Mouse (Mus musculus) ovary, adult 18-20 months (tissue): ENCODE measurements at regions not wholly inside any gene's neighbourhood (a gene's known extent, or its start where the extent isn't known, plus 50 kb on each side); places are given as distances from the start of the nearest gene placed in this dataset.
A peak's percentile ranks its signal among the peaks of the same experiment; 100 is the strongest.

Experiments
- DNase-seq: peaks from one replicate; pipeline ENCODE4 v3.0.0; 2022; ENCODE audit warnings: low spot score, mixed read lengths

- DNase-seq, result no peak
Measured at GRCm38 (mm10) chr12:12627597-12627996, 314.1 kb downstream of the Mycn start.

- DNase-seq, result no peak
Measured at GRCm38 (mm10) chr12:12625788-12626187, 315.9 kb downstream of the Mycn start.

- peak; percentile 61 for DNase-seq
Measured at GRCm38 (mm10) chr12:12622712-12623292, 318.9 kb downstream of the Mycn start.

- DNase-seq, result no peak
Measured at GRCm38 (mm10) chr12:12621506-12621905, 320.2 kb downstream of the Mycn start.

- no peak for DNase-seq
Measured at GRCm38 (mm10) chr12:12620316-12620715, 321.4 kb downstream of the Mycn start.

- DNase-seq, result no peak
Measured at GRCm38 (mm10) chr12:12619431-12619830, 322.3 kb downstream of the Mycn start.

- DNase-seq, result no peak
Measured at GRCm38 (mm10) chr12:12612520-12612919, 329.2 kb downstream of the Mycn start.

GRCm38 (mm10) chr12:12610861-12611260 lies 330.9 kb downstream of the Mycn start:
- DNase-seq, result no peak

GRCm38 (mm10) chr12:12607995-12608394 lies 333.7 kb downstream of the Mycn start:
- DNase-seq, result no peak

GRCm38 (mm10) chr12:12606911-12607310 lies 334.8 kb downstream of the Mycn start:
- no peak for DNase-seq

- no peak for DNase-seq
Measured at GRCm38 (mm10) chr12:12605495-12605894, 336.2 kb downstream of the Mycn start.

- no peak for DNase-seq
Measured at GRCm38 (mm10) chr12:12601362-12601761, 339.4 kb downstream of the Fam49a start.

- DNase-seq, result no peak
Measured at GRCm38 (mm10) chr12:12595399-12595798, 333.5 kb downstream of the Fam49a start.

- no peak for DNase-seq
Measured at GRCm38 (mm10) chr12:12594567-12594966, 332.6 kb downstream of the Fam49a start.

- no peak for DNase-seq
Measured at GRCm38 (mm10) chr12:12593343-12593742, 331.4 kb downstream of the Fam49a start.

- DNase-seq, result no peak
Measured at GRCm38 (mm10) chr12:12590753-12591291, 328.9 kb downstream of the Fam49a start.

GRCm38 (mm10) chr12:12588771-12589370 lies 326.9 kb downstream of the Fam49a start:
- DNase-seq, result no peak

- no peak for DNase-seq
Measured at GRCm38 (mm10) chr12:12586436-12586835, 324.5 kb downstream of the Fam49a start.

GRCm38 (mm10) chr12:12581271-12582186 lies 319.6 kb downstream of the Fam49a start:
- DNase-seq, result no peak

GRCm38 (mm10) chr12:12580763-12581178 lies 318.8 kb downstream of the Fam49a start:
- DNase-seq, result no peak

GRCm38 (mm10) chr12:12578278-12578677 lies 316.3 kb downstream of the Fam49a start:
- no peak for DNase-seq

GRCm38 (mm10) chr12:12570563-12571251 lies 308.8 kb downstream of the Fam49a start:
- DNase-seq, result no peak
